Mouse (Mus musculus): Measurements from ENCODE around the gene Fyb2.
"Not testable (repeated sequence)": the region's sequence is repeated elsewhere in the genome, so short reads cannot be mapped to it uniquely, and the experiment has no call there.

The Fyb2 gene

GRCm38 (mm10) chr4:104941895-104942294 lies 28.6 kb downstream of the Fyb2 start:
- DNase-seq: no peak

DNA sequence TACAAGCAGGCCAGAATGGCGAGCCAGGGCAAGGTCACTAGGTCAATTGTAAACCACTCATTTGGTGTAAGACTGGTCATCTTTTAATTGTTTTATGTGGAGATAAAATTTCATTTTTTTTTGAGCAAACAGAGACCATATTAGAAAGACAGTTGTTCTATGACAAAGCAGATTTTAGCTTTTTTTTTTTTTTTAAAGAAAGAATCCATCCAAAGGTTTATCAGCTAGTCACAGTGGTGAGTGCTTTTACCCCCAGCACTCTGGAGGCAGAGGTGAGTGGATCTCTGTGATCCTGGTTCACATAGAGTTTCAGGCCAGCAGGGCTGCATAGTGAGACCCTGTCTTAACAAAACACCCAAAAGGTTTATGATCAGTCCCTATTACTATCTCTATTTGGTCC lies 31.2 kb downstream of the Fyb2 start:
- no peak for DNase-seq

DNA sequence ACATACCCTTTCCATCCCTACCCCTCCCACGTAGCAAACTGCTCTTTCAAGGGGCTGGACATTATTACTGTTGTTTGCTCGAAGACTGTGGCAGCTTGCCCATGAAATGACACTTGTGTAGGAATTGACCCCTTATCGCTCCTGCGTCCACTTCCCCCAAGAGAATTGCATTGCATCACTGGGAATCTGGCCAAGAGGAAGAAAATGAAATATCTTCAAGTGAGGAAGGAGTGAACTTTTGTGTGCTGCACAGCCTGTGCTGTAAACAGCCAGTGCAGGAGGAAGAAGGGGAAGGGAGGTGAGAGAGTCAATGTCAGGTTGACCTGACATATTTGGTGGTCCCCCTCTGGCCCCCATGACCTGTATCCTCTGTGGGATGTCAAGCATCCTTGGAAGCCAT lies 35.6 kb downstream of the Fyb2 start:
- DNase-seq: no peak

GRCm38 (mm10) chr4:104949304-104949703 lies 36.0 kb downstream of the Fyb2 start:
- DNase-seq: no peak

DNA sequence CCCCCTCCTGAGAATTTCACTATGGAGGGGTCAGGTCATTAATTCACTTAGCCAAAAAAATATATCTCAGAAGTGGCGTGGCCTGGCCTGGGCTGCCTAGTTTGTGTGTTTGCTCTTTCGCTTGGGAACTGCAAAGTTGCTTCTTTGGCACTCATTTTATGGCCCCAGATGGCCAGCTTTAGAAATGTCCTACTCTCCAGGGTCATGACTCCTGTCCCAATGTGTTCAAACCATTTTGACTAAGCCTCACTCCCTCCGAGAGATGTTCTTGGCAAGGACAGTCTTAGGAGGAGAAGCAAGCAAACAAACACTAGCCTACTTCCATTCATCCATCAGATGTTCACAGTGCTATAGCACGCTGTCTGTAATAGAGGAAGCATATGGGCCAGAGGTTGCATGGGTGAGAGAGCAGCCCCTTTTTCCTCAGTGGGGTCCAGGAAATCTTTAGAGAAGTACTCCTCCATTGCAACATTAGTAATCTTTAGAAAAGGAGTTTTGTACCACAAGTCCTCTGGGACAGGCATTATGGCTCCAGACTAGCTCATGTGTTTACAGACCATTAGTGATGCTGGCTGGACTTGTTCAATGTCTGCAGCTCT lies 38.1 kb downstream of the Fyb2 start:
- no peak for DNase-seq

DNA sequence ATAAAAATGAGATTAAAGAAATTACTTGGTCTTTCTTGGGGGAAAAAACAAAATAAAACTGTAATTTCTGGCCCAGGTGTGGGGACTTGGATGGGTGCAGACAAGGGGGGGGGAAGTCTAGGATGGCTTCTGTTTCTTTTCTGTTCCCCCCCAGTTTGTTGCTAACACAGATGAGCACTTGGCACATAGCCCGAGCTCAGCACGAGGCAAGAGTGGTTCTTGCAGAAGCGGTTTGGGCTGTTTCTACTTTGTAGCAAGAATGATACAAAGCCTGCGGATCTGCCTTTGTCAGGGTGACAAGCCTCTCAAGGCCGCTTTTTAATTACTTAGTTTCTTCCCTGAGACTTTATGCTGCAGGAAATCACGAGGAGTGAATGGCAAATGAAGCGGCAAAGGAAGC lies 43.4 kb downstream of the Fyb2 start:
- DNase-seq: no peak

- DNase-seq: no peak
These were observed 48.2 kb downstream of the Fyb2 start for GRCm38 (mm10) chr4:104961431-104961830.

DNA sequence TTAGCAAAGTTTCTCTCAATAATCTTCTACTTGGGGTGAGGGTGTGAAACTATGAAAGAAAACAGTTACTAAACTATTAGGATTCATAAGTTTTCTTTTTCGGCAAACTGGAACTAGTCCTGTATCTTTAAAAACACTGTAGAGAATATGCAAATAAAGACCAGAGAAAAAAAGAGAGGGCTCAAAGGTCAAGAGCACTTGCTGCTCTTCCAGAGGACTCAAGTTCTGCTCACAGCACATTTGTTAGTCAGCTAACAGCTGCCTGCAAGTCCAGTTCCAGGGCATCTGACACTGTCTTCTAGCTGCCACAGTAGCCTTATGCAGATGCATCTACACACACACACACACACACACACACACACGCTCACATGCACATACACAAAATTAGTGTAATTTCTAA lies 59.4 kb downstream of the Fyb2 start:
- DNase-seq: no peak

DNA sequence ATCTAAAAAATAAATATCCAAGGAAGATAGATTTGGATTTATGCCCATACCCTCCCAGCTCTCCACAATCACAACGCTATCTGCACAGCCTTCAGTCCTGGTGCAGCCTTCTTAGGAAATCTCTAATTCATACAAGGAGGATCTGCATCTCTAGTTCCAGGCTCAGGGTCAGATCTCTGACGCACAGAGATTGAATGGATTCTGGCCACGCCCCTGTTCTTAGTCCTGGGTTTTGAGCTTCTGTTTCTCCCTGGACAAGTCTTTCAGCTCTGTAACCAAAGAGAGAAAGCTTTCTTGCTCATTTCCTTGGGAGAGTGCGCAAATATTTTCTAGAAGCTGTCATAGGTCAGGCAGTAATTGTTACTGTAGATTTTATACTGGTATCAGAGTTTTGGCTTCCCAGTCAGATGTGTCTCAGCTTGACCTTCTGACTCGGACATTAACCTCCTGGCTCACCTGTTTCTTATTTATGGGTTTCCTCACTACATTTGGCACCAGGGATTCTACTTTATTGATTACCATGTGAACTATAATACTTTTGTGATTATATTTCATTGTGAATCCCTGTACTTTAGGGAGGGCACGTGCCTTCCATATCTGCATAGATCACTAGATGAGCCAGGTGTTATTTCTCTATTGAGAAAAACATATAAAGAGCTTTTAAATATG lies 62.0 kb downstream of the Fyb2 start:
- no peak for DNase-seq

- DNase-seq: no peak
These were observed 72.8 kb downstream of the Fyb2 start for GRCm38 (mm10) chr4:104985960-104986632.

GRCm38 (mm10) chr4:104987631-104988030 lies 74.4 kb downstream of the Fyb2 start:
- no peak for DNase-seq

GRCm38 (mm10) chr4:104988102-104988501 lies 74.8 kb downstream of the Fyb2 start:
- DNase-seq: peak; percentile 44

DNA sequence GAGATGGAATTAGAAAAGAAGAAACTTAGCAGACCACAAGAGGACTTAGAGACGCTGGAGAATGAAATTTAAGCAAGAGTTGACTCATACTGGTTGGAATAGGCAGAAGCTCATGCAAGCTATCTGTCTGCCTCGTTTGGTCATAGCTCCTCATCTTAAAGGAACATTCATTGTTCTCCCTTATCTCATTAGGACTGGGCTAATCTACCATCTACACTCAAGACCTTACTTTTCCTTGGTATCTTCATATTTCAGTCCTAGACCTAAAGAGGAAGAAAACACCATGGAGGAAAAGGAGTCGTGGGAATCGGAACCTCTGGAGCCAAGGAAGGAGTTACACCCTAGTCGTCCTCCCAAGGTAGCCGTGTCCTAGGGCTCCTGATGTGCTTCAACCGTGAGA lies 75.5 kb downstream of the Fyb2 start:
- DNase-seq: no peak

DNA sequence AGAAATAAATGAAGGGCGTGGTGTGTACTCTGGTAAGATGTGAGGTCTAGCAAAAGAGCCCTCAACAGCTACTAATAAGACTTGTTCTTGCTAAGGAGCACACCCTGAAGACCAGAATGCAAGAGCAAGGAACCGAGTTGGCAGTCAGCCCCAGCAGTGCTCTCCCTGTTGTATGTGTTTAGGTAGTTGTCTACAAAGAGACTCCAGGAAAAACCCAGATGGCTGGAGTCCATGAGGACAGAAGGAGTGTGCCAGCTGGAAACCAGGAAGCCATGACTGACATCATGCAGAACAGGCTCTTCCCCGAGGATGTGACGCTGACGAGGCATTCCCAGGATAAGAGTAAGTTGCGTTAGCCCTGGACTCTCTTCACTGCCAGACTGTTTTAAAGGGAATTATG lies 76.8 kb downstream of the Fyb2 start:
- DNase-seq: peak; percentile 86

DNA sequence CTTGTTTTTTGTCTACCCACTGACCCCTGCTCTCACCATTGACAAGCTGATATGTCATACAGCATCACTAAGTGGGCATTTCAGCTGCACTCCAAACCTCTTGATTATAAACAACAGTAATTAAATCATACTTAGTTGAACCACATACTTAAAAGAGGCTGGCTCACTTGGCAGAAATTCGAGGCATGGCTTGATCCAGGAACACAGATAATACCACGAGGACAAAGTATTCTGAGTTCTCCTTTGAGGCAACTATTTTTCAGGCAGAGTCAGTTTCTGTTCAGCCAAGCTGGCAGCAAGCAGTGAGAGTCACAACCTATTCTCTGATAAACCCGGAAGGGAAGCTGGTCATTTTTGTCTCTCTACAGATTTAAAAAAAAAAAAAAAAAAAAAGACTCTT lies 77.4 kb downstream of the Fyb2 start:
- no peak for DNase-seq

DNA sequence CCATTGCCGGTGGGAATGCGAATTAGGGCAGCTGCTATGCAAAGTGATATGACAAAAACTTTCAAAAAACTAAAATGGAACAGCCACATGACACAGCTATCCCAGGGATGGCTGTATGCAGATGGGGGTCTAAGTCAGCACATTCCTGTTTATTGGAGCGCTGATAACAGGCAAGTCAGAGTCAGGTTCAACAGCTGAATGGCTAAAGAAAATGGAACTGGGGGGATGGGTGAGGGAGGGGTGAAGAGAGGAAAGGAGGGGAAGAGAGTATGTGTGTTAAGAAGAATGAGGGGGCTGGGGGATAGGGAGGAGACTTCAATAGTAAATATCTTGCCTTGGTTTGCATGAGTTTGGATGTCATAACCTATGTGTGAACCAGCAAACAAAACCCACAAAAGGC lies 79.0 kb downstream of the Fyb2 start:
- DNase-seq: no peak

DNA sequence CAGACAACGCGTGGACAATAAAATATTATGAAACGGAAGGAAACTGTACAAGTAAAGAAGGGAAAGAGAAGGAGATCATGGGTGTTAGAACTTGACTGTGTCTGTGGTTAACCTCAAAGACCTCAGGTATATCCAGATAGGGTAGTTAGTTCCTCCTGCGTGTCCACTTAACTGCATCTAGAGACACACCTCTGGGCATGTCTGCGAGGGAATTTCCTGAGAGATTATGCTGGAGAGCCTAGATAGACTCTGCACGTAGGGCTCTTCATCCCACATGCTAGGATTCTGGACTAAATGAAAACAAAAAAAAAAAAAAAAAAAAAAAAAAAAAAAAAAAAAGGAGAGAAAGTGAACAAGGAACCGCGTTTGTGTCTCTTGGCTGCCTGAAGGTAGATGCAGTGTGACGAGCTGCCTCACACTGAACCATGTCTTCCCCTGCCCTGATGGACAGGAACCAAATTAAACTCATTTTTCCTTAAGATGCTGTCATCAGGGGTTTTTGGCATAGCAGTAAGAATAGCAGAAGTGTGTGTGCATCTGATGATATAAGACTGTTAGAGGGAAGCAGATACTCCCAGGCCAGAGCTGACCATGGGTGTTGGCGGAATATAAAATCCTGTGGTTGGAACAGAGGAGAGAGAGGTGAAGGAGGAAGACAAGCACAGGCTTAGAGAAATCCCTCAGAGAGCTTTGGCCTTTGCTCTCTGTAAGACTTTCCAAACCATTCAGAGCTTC lies 80.1 kb downstream of the Fyb2 start:
- no peak for DNase-seq

GRCm38 (mm10) chr4:104999702-105000101 lies 86.4 kb downstream of the Fyb2 start:
- DNase-seq: no peak

DNA sequence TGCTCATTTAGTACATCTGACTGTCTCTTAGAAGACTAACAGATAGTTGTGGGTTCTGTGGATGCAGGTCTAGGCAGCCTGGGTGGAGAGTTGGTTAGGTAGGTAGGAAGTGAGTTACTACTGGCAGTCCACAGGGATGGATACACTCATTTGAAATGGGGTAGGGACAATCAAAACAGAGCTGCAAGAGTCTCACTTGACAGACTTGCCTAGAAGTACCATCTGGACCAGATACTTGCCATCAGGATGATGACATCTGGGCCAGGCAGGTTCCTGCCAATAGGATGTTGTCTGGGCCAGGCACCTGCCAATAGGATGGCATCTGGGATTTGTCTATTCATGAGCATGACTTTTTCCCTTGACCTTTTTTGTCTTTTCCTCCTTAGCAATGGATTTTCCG lies 88.5 kb downstream of the Fyb2 start:
- DNase-seq: no peak

- DNase-seq: no peak
These were observed 90.9 kb downstream of the Fyb2 start for GRCm38 (mm10) chr4:105004135-105004534.

GRCm38 (mm10) chr4:105004649-105005048 lies 91.4 kb downstream of the Fyb2 start:
- not testable (repeated sequence) for DNase-seq

DNA sequence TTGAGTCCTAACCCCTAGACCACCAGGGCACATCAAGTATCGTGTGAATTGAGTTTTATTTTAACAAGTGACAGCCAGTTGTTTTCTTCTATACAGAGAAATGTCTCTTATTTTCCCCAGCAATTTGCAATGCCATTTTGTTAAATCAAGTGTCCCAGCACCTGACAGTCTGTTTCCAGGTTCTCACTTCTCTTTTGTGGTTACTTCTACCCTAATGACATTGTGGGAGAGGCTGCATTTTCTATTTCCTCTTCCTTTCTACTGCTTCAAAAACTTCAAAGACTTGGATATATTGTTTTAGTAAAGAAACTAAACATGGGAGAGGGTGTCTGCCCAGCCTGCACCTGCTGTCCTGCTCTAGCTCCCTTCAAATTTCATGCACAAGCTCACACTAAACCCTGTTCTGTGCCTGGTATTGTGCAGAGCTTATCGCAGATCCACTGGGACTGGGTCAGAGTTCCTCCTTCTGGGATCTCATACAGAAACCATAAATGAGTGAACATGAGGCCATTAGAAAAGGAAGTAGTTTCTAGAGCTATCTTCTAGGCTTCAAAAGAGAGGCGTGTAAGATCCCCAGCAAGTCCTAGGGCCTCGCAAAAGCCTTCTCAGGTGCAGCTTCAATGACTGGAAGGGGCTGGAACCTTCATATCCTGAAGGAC lies 94.2 kb downstream of the Fyb2 start:
- no peak for DNase-seq

- no peak for DNase-seq
These were observed 100.5 kb downstream of the Fyb2 start for GRCm38 (mm10) chr4:105013718-105014117.

Data from cerebellum, adult 9-11 months (tissue).